Mouse (Mus musculus): ENCODE measurements at regions not wholly inside any gene's neighbourhood (a gene's known extent, or its start where the extent isn't known, plus 50 kb on each side); places are given as distances from the start of the nearest gene placed in this dataset.

GRCm38 (mm10) chr12:92152043-92152921 lies 303.3 kb upstream of the Sel1l start:
- peak; percentile 8 to 12 for DNase-seq

GRCm38 (mm10) chr12:92137539-92137938 lies 288.6 kb upstream of the Sel1l start:
- no peak for DNase-seq

DNA sequence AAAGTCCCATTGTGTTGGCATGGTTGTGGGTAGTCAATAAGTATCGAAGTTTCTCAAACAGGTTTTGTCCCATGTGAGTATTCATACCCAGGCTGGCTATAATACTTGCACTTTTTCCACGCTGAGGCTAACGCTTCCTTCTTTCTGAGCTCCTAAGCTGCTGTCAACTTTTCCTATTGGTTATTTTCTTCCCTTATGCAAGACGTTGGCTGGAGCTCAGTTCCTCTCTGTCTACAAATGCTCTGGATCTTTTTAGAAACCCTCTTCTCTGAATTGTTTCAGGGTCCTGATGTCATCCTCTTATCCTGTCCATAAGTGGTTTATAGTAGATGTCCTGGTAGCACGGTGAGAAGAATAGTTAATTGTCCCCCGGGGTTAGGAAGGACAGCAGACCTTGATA lies 278.7 kb upstream of the Sel1l start:
- no peak for DNase-seq

GRCm38 (mm10) chr12:92120164-92120815 lies 271.3 kb upstream of the Sel1l start:
- no peak for DNase-seq

- DNase-seq = no peak
These were observed 260.7 kb upstream of the Sel1l start for GRCm38 (mm10) chr12:92109615-92110014.

DNA sequence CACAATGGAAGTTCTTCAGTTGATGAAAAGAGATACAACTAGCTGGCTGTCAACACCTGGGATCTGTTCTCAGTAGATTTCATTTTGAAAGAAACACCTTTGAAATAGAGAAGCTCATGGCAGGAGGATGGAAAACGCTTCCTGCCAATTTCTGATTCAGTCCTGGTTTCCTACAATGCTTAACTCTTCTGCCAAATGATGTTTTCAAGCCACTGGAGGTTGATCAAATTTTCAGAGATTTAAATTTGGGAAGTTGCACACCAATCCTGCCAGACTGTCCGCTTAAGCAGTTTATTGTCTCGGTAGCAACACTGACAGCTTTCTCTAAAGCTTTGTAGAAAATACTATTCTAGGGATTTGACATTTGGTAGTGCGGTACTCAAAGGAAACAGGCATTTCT lies 251.1 kb upstream of the Sel1l start:
- DNase-seq = no peak

DNA sequence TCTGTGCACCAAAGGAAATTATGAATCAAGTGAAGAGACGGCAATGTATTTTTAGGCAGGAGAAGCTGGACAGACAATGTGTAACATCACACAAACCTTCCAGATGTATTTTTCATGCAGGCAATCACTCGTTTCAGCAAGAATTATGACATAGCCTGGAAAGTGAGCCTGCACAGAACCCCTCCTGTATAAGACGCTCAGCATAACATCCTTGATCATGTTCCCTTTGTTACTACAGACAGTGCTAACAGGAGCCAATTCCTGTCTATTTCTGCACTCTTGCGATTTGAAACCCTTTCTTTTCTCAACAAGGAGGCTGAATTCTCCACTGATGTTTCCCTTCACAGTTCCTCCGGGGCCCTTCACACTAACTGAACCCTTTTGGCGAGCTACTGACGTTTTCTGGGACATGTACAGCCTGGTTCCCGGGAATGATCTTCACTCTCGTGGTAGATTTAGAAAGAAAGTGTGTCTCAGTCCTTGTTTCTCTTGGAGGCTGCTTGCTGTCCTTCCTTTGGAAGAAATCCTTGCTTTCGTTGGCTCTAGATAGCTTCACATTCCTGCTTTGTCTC lies 243.9 kb upstream of the Sel1l start:
- no peak for DNase-seq

- peak; percentile 47 to 50 for DNase-seq
These were observed 224.3 kb upstream of the Sel1l start for GRCm38 (mm10) chr12:92073209-92073608.

DNA sequence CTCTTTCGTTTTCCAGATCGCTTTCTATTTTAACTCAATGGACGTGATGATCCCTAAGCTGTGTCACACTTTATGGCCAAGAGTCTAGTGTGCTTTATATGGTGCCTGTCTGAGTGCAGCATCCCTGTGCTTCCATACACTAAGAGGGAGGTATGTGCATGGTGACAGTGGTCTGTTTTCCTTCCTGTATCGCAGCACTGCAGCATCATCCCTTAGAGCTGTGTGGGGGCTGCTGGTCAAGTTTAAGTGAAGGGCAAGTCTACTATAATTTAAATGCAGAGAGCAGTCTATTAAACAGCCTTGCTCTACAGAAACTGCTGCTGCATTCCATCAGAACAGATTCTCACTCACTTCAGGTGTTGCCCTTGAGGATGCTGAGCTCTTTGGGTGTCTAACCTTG lies 213.8 kb upstream of the Sel1l start:
- no peak for DNase-seq

GRCm38 (mm10) chr12:92040481-92040880 lies 191.5 kb upstream of the Sel1l start:
- no peak for DNase-seq

GRCm38 (mm10) chr12:92029192-92029591 lies 180.2 kb upstream of the Sel1l start:
- DNase-seq = no peak

GRCm38 (mm10) chr12:92028354-92028753 lies 179.4 kb upstream of the Sel1l start:
- DNase-seq = no peak

DNA sequence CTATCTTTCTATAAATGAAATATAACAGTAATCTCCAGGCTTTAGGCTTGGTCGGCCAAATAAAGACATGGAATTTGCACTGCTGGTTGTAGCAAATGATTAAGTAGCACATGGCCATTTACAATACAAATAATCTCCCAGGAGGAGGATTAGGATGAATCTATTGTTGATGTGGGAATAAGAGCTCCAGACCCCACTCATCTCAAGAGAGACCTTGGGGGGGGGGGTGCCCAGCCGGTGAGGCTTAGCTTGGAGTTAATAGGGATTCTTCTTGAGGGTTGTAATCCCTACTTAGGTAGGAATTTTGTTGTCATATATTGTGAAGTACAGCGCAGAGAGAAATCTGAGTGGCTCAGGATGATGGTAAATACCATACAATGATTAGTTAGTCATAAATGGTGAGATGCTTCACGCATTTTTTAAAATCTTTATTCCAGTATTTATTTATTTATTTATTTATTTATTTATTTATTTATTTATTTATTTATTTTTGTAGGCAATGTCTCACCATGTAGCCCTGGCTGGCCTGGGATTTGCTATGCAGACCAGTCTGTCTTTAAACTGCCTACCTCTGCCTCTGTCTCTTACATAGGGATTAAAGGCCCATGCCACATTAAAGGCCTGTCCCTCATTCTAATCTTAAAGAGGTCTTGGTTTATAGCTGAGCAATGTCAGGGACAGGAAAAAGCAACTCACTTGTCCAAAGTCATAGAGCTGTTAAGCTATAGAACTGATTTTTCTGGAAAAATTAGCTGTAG lies 175.7 kb upstream of the Sel1l start:
- no peak for DNase-seq

GRCm38 (mm10) chr12:92019593-92020224 lies 170.8 kb upstream of the Sel1l start:
- DNase-seq = no peak

DNA sequence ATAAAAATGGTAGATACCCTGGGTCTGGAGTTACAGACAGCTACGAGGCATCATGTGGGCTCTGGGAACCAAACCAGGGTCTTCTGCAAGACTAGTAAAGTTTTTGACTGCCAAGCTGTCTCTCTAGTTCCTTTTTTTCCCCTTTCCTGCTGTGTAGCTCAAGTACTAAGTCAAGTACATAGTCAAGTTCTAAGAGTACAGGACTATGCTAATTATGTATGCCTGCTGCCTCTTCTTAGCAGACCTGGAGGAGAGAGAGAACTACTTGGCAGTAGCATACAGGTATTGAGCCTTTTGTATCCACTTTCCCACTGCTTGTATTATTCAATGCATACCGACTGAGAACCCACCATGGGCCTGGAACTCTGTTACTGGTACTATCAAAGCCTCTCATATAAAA lies 166.4 kb upstream of the Sel1l start:
- DNase-seq = no peak

- DNase-seq = no peak
These were observed 165.0 kb upstream of the Sel1l start for GRCm38 (mm10) chr12:92013979-92014378.

GRCm38 (mm10) chr12:92013244-92013643 lies 164.3 kb upstream of the Sel1l start:
- peak; percentile 9 to 43 for DNase-seq

DNA sequence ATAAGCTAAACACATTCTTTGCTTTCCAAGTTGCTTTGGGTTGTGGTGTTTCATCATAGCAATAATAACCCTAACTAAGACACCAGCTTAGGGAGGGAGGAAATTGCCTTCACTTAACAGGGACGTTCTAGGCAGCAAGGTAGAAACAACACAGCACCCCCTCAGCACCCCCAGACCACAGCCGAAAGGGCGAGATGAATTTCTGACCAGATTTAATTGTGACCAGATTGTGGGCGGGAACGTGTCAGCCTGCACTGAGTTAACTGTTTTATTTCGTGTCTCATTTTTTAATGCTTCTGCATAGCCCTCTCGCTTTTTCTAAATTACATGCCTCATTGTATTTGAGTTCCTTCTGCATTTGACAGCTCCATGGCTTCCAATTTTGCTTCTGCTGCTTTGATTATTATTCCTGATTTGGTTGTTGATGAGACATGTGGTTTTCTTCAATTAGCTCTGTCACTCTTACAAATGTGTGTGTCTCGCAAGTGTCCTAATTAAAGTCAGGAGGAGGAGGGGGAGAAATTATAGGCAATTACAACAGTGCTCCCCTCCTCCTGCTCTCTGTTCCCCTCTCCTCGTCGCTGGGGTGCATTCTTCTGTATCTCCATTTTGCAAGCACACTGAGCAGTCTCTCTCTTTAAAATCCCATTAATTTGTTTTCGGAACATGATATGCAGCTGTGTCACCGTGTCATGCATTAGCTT lies 155.6 kb upstream of the Sel1l start:
- no peak for DNase-seq

- no peak for DNase-seq
These were observed 150.1 kb upstream of the Sel1l start for GRCm38 (mm10) chr12:91999031-91999430.

DNA sequence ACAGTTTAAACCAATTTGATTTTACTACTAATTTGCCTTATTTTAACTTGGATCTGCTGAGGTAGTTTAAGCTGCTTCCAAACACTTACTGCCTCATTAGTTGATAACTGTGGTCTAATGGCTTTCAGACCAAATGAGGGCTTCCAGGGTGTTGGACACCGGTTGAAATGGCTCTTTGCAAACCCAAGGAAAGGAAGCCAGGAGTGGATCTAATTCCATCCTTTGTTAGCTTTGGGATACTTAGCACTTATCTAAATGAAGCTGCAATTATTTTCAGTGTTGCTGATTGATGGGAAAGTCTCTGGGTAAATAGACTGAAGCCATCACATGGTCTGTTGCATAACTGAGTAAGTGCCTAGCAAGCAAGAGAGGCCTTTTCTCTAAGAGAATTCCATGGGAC lies 148.4 kb upstream of the Sel1l start:
- DNase-seq = no peak

DNA sequence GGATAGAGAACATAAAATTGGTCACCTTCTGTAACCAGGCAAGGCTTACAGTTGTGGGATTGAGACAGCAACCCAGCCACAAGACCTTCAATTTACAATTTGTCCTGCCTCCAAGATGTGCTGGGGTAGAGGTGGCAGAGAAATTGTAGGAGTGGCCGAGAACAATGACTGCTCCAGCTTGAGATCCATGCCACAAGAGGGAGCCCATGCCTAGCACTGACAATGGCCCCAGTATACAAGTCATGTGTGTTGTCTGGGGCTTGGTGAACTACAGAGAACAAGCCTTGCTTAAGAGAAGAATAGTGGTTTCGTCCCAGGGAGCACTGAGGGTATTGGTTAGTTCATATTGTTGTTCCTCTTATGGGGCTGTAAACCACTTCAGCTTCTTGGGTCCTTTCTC lies 146.6 kb upstream of the Sel1l start:
- DNase-seq = no peak

DNA sequence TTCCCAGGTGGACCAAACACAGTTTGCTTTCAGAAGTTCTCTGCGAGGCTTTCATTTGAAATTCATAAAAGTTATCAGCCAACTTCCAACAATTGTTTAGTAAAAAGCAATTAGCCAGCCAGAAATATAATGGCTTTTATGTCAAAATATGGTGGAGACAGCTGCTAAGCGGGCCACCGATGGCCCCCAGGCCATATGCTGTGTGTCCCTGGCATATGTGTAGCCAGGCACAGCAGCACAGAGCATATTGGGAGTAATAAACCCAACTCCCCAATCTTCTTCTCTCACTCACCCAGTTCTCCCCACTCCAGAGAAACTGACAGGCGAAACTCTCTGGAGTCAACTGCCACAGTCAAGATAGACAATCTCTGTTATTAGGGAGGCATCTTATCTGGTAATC lies 137.5 kb upstream of the Sel1l start:
- peak; percentile 2 to 13 for DNase-seq

Data from layer of hippocampus, postnatal 36 days (tissue).